Mouse (Mus musculus): ENCODE results near the gene Gm21860.
A peak's percentile ranks its signal among the peaks of the same experiment; 100 is the strongest.
"Not testable (repeated sequence)": the region's sequence is repeated elsewhere in the genome, so short reads cannot be mapped to it uniquely, and the experiment has no call there.

Gm21860 gene

DNA sequence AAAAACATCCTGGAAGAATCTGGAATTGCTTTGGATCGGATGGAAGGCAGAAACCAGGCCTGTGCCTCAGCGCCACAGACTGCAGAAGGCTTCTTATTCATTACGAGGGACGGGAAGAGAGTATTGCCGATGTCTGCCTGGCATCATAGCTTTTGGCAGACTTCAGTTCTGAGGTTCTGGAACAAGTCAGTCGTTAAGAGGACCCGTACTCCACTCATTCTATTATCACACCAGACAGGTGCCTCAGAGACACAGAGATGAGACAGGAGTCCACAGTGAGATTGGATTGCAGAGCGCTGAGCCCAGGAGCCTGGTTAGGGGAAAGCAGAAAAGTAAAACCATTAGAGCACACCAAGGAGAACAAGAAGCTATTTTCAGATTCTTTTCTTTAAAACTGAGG, at the start of gene Gm21860:
Gm21860 (minus strand) TSS at position 101 of the 400 bp plus-strand sequence.
- DNase-seq (ENCODE audit: low read depth, low spot score), result not testable (repeated sequence)

DNA sequence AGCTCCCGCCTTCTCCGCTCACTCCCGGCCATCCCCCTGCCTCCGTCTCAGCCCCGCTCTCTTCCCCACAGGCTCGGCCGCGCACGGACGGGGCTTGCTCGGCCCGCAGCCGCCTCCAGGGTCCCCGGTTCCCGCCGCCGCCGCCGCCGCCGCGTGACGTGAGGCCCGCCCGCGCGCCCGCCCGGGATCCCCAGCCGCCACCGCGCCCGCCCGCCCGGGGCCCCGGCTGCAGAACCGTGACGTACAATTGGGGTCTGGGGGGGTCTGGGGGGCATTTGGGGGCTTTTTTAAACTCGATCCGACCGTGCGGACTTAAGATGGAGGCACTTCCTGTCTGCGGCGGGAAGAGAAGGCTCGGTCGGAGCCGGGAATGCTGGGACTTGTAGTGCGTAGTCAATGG, 29.8 kb upstream of the Gm21860 start, which contains the start of gene Gm47283:
Gm47283 (plus strand) TSS at position 301 of the 400 bp plus-strand sequence.
- DNase-seq (ENCODE audit: low read depth, low spot score), result not testable (repeated sequence)

GRCm38 (mm10) chrY:90745256-90745655, 9.4 kb downstream of the Gm21860 start:
- peak; percentile 34 for DNase-seq (ENCODE audit: low read depth, low spot score)

GRCm38 (mm10) chrY:90744381-90744981, 10.1 kb downstream of the Gm21860 start:
- peak; percentile 87 for DNase-seq (ENCODE audit: low read depth, low spot score)

GRCm38 (mm10) chrY:90743811-90744220, 10.8 kb downstream of the Gm21860 start:
- DNase-seq (ENCODE audit: low read depth, low spot score), result peak; percentile 76

GRCm38 (mm10) chrY:90743053-90743810, 11.4 kb downstream of the Gm21860 start:
- peak; percentile 82 for DNase-seq (ENCODE audit: low read depth, low spot score)

- DNase-seq (ENCODE audit: low read depth, low spot score), result peak; percentile 86
Measured at GRCm38 (mm10) chrY:90742261-90743052, 12.2 kb downstream of the Gm21860 start.

GRCm38 (mm10) chrY:90741452-90742260, 13.0 kb downstream of the Gm21860 start:
- DNase-seq (ENCODE audit: low read depth, low spot score), result peak; percentile 88

GRCm38 (mm10) chrY:90741006-90741405, 13.6 kb downstream of the Gm21860 start:
- DNase-seq (ENCODE audit: low read depth, low spot score), result peak; percentile 93

- DNase-seq (ENCODE audit: low read depth, low spot score), result peak; percentile 95
Measured at GRCm38 (mm10) chrY:90740013-90740561, 14.5 kb downstream of the Gm21860 start.

DNA sequence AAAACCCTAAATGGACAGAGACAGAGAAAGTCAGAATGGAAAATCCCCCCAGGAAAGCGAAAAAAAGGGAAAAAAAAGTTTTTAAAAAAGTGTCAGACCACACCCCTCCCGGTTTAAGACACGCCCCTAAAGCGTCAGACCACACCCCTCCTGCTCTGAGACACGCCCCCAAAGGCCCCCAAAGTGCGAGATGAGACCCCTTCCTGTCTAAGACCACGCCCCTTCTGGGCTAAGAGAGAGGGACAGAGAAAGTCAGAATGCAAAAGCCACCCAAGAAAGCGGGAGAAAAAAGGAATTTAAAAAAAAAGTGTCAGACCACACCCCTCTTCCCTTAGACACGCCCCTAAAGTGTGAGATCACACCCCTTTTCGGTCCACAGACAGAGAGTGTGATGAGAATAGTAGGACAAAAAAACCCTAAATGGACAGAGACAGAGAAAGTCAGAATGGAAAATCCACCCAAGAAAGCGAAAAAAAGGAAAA, 15.0 kb downstream of the Gm21860 start:
- peak; percentile 89 for DNase-seq (ENCODE audit: low read depth, low spot score)

GRCm38 (mm10) chrY:90738841-90739530, 15.6 kb downstream of the Gm21860 start:
- DNase-seq (ENCODE audit: low read depth, low spot score), result peak; percentile 78

GRCm38 (mm10) chrY:90738431-90738680, 16.3 kb downstream of the Gm21860 start:
- no peak for DNase-seq (ENCODE audit: low read depth, low spot score)

- DNase-seq (ENCODE audit: low read depth, low spot score), result peak; percentile 27
Measured at GRCm38 (mm10) chrY:90737606-90738430, 16.8 kb downstream of the Gm21860 start.

- peak; percentile 73 for DNase-seq (ENCODE audit: low read depth, low spot score)
Measured at GRCm38 (mm10) chrY:90736217-90737000, 18.2 kb downstream of the Gm21860 start.

DNA sequence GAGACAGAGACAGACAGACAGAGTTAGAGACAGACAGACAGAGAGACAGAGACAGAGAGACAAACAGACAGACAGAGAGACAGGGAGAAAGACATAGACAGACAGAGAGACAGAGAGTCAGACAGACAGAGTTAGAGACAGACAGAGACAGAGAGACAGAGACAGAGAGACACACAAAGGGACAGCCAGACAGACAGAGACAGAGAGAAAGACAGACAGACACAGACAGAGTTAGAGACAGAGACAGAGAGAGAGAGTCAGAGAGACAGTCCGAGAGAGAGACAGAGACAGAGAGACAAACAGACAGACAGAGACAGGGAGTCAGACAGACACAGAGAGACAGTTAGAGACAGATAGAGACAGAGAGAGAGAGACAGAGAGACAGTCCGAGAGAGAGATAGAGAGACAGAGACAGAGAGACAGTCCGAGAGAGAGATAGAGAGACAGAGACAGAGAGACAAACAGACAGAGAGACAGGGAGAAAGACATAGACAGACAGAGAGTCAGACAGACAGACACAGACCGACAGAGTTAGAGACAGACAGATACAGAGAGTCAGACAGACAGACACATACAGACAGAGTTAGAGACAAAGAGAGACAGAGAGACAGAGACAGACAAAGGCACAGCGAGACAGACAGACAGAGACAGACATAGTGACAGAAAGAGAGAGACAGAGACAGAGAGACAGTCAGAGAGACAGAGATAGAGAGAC, 19.3 kb downstream of the Gm21860 start:
- peak; percentile 71 for DNase-seq (ENCODE audit: low read depth, low spot score)

DNA sequence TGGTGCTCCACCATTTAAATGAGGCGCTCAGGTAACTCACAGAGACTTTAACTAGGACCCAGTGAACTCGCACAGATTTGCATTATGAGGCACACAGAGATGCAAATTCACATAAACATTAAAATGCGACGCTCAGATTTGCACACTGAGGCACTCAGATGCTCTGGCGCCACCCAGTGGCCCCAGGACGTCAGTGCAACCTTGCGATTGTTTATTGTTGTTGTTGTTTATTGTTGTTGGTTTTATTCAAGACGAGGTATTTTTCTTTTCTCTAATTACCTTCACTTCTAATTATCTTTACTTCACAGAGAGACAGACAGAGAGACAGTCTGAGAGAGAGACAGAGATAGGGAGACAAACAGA, 20.3 kb downstream of the Gm21860 start:
- DNase-seq (ENCODE audit: low read depth, low spot score), result peak; percentile 95

DNA sequence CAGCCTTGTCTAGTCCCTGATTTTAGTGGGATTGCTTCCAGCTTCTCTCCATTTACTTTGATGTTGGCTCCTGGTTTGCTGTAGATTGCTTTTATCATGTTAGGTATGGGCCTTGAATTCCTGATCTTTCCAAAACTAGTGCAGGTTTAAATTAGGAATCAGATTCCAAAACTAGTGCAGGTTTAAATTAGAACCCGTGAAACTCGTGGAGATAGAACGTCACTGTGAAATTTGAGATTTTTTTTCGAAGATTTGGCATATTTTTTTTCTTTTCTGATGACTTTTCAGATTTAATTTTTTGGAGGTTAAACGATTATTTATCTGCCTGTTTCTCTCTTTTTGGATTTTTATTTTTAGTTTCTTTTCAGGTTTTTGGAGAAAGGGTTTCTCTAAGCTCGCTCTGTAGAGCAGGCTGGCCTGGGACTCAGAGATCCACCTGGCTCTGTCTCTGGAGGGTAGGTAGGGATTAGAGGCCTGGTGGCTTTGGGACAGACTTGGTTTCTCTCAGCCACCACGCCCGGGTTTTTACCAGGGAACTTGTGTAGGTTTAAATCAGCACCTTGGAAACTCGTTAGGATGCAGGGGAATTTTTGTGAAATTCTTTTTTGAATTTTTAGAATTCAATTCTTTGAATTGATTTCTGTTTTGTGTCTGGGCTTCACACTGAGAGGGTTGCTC, 20.8 kb downstream of the Gm21860 start:
- DNase-seq (ENCODE audit: low read depth, low spot score), result not testable (repeated sequence)
